Mouse (Mus musculus) liver, embryonic 11.5 days (tissue): ENCODE data around the gene Glrp1. TPM values are rescaled to one million over a fixed set of nuclear protein-coding genes. Genes with fewer than 3 reads are reported as not detected.

Experiments
- ATAC-seq: fragments of 200-750 bp; cut with Nextera tagmentation; replicated peaks from 2 replicates; pipeline ENCODE4 v1.8.0; 2017; ENCODE audit warnings: moderate number of reproducible peaks, mild to moderate bottlenecking, moderate TSS enrichment, moderate library complexity; ENCODE audit not compliant: low FRiP score
- DNase-seq: peaks from one replicate; pipeline ENCODE4 v3.0.0-alpha.2; 2017; ENCODE audit warnings: low spot score
- H3K27ac ChIP-seq: fragments of 300-500 bp; sonication (generic); 2 replicates; pipeline ENCODE4 v1.5.1; 2014; ENCODE audit warnings: mild to moderate bottlenecking, low read depth, low read length, control low read depth
- H3K27me3 ChIP-seq: fragments of 300-500 bp; sonication (generic); replicated peaks from 2 replicates; pipeline ENCODE4 v1.6.1; 2014; ENCODE audit warnings: low read length, mixed read lengths; ENCODE audit not compliant: control insufficient read depth, insufficient read depth
- H3K36me3 ChIP-seq: fragments of 300-500 bp; sonication (generic); 2 replicates; pipeline ENCODE4 v1.6.1; 2014; ENCODE audit warnings: mild to moderate bottlenecking, low read length, moderate library complexity, mixed read lengths; ENCODE audit not compliant: control insufficient read depth, insufficient read depth
- H3K4me1 ChIP-seq: fragments of 300-500 bp; sonication (generic); replicated peaks from 2 replicates; pipeline ENCODE4 v1.6.1; 2014; ENCODE audit warnings: low read length, mixed read lengths; ENCODE audit not compliant: control insufficient read depth, insufficient read depth
- H3K4me2 ChIP-seq: fragments of 300-500 bp; sonication (generic); 2 replicates; pipeline ENCODE4 v1.6.1; 2014; ENCODE audit warnings: mild to moderate bottlenecking, control low read depth, moderate library complexity
- H3K4me3 ChIP-seq: fragments of 300-500 bp; sonication (generic); 2 replicates; pipeline ENCODE4 v1.5.1; 2014; ENCODE audit warnings: low read depth, low read length, control low read depth
- H3K9ac ChIP-seq: fragments of 300-500 bp; sonication (generic); 2 replicates; pipeline ENCODE4 v1.6.1; 2014; ENCODE audit warnings: low read depth, low read length, control low read depth
- H3K9me3 ChIP-seq: fragments of 300-500 bp; sonication (generic); 2 replicates; pipeline ENCODE4 v1.6.1; 2016; ENCODE audit warnings: low read length, inconsistent platforms, mixed read lengths; ENCODE audit not compliant: control insufficient read depth
- WGBS: fragments of 180-500 bp; shearing (Covaris S2); extraction: QIAGEN DNeasy Blood & Tissue Kit; methylation state at CpG from one replicate; pipeline ENCODE4 v1.1.7; 2014; 5-methylcytosine and 5-hydroxymethylcytosine counted together
- polyA plus RNA-seq: library from polyadenylated mRNA; unstranded; fragments of >200 nt; fragmentation: Nextera tagmentation; extraction: Ambion mirVana; gene quantifications from 2 replicates; pipeline ENCODE4 v1.2.1, GENCODE M21; 2014

Glrp1 gene
- polyA plus RNA-seq, 1 experiment from 2014 or later, result 0.08 TPM

DNA sequence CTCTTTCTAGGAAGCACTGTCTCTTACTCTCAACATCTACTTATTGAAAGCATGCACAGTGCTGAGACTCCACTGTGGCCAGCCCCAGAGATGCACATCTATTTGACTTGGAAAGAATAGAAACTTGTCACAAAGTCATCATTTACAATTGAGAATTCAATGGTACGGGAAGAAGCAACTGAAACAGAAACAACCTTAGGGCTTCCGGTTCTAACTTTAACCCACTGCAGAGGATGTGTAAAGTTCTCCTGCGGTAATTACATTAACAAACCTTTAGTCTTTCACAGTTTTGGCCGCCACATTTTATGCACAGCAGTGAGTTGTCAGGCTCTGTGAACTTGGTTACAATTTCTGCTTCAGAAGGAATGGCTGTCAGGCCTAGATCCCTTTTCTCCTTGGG lies 59.2 kb downstream of the Glrp1 start:
- Histone ChIP-seq H3K27ac (no peak overlapping the region), H3K27me3 (no peaks in the 10 kb centered on the region), H3K36me3 (no peaks in the 10 kb centered on the region), H3K9ac (no peak overlapping the region), H3K4me2 (no peak overlapping the region), H3K9me3 (no peaks in the 10 kb centered on the region), H3K4me1 (no peaks in the 10 kb centered on the region), H3K4me3 (no peak overlapping the region)
- ATAC-seq (no peak), DNase-seq (no peak)
- WGBS, result 78% methylated on average over 4 of the region's 4 CpGs

Other genes with a start within 250 kb of the Glrp1 start
- 146 and 168 TPM in 2 replicates for gene Hjurp, start 232.4 kb downstream of the Glrp1 start, polyA plus RNA-seq
- not detected in 2 replicates for gene Trpm8, start 232.4 kb downstream of the Glrp1 start, polyA plus RNA-seq
- gene Spp2, start 103.1 kb downstream of the Glrp1 start, polyA plus RNA-seq, result 78.7 and 82.3 TPM in 2 replicates
- gene Arl4c, start 192.2 kb upstream of the Glrp1 start, polyA plus RNA-seq, result 1.7 and 1.9 TPM in 2 replicates